Mouse (Mus musculus) neutrophil, adult 5-6 weeks (primary cell): ENCODE data around the gene Appl2. TPM values are rescaled to one million over a fixed set of nuclear protein-coding genes. Genes with fewer than 3 reads are reported as not detected.

Experiments used
- ATAC-seq: fragments of 151-379, 151-347 bp; 2 replicates; pipeline ENCODE4 v1.8.0; 2017; ENCODE audit warnings: mild to moderate bottlenecking, moderate TSS enrichment; ENCODE audit not compliant: insufficient number of reproducible peaks, poor library complexity, low FRiP score, severe bottlenecking; ENCODE audit errors: extremely low read depth
- total RNA-seq: library from RNA; stranded (forward); fragments of 200-1000 nt; gene quantifications from 2 replicates; pipeline ENCODE4 v1.2.3, GENCODE M21; 2017

Appl2 gene
- total RNA-seq, 1 experiment from 2014 or later: 31.9 TPM

DNA sequence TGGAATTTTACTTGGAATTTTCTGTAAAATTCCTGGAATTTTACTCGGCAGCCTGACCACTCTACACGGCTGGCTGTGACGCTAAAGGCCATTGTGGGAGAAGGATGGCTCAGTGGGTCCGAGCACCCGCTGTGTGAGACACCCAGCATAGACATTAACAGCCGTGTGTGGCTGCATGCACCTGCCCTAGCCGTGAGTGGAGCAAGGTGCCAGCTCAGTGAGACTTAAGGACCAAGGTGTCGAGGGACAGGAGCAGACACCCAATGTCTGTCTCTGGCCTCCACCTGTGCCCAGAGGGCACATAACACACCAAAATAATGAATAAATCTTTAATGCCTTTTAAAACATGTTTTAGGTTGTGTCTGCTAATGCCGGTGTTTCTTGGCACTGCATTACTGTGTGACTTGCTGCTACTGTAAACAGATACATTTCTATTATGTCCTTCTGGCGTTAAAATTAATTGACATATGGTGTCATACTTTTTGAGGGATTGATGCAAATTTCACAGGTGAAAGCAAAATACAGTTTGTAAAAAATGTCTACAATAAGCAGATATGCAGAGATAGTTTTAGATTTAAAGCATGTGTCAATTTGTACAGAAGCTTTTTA lies 44.5 kb downstream of the Appl2 start:
- no peak for ATAC-seq

DNA sequence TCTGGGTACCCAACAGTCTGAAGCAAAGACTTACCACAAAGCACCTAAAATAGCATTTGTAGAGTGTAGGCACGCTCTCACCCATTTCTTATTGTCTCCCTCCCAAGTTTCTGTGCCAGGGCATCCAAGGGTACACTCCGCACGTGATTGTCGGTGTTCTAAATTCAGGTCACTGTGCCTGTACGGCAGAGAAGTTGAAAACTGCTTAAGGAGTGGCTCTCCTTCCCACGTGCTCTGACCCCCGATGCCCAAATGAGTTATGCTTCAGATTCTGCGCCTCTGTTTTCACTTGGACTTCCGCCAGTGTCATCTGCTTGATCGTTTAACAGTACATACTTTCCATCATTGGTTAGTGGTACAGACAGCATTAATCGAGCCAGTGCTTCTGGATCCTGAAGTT lies 47.9 kb downstream of the Appl2 start:
- no peak for ATAC-seq

DNA sequence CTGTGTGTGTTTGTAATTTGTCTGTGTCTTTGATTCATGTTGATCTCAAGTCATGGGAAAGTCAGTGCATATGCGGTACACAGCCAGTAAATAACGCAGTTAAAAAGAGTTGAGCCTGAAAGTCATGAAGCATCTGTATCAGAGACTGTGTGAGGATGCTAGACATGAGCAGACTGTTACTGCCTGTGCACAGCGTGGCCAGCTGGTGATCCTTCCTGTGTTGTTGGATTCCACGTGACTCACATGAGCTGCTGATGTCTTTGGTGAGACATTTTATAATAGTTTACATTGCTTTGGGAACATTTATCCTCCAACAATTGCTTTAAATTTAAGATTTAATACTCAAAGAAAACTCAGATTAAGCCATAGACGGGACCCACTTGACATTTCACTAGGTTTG lies 54.0 kb downstream of the Appl2 start:
- ATAC-seq: no peak

DNA sequence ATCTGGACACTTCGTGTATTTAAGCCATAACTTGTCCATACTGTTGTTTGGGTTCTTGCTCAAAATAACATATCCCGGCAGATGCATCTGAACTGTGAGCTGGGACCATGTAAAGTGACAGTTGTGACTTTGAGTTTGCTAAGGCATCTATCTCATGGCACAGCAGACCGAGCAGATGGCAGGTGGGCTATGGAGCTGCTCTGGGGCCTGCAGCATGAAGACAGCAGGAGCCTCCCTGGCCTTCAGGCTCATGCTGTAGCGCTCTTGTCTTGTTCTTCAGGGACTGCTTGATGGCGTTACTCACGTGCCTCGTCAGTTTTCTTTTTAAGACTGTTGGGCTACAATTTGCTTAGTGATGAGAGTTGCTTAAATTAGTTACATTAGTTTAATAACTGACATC lies 55.9 kb downstream of the Appl2 start:
- no peak for ATAC-seq

GRCm38 (mm10) chr10:83590801-83591200 lies 57.7 kb downstream of the Appl2 start:
- ATAC-seq: no peak

- no peak for ATAC-seq
These were observed 82.8 kb downstream of the Appl2 start for GRCm38 (mm10) chr10:83565449-83566441.

GRCm38 (mm10) chr10:83563005-83563404 lies 85.5 kb downstream of the Appl2 start:
- ATAC-seq: 0 out of 2 replicates have a peak, but pooled peaks have one; percentile 9

Other genes with a start within 250 kb of the Appl2 start
- gene Aldh1l2, start 114.6 kb downstream of the Appl2 start, total RNA-seq: 0.12 TPM in 1 of 2 replicates, not detected in the other
- 97.6 and 98.9 TPM in 2 replicates for gene Washc4, start 105.0 kb downstream of the Appl2 start, total RNA-seq
- gene 1500009L16Rik, start 74.1 kb upstream of the Appl2 start, total RNA-seq: not detected in 2 replicates